Mouse (Mus musculus) limb, embryonic 14.5 days (tissue): ENCODE measurements around the gene Ccdc177. TPM values are rescaled to one million over a fixed set of nuclear protein-coding genes. Genes with fewer than 3 reads are reported as not detected.
A peak's percentile ranks its signal among the peaks of the same experiment; 100 is the strongest.

Experiments
- ATAC-seq: fragments of 200-750 bp; cut with Nextera tagmentation; 2 replicates; pipeline ENCODE4 v1.8.0; 2017; ENCODE audit warnings: low read depth, moderate number of reproducible peaks, moderate TSS enrichment; ENCODE audit not compliant: low FRiP score
- DNase-seq: peaks from one replicate; pipeline ENCODE4 v3.0.0-alpha.2; 2015; ENCODE audit warnings: low spot score
- H3K27ac ChIP-seq: fragments of 300-500 bp; sonication (generic); replicated peaks from 2 replicates; pipeline ENCODE4 v1.5.1; 2014; ENCODE audit warnings: low read depth, mild to moderate bottlenecking, low read length, moderate library complexity, mixed read lengths
- H3K27me3 ChIP-seq: fragments of 300-500 bp; sonication (generic); 2 replicates; pipeline ENCODE4 v1.6.1; 2014; ENCODE audit warnings: low read length, mixed read lengths; ENCODE audit not compliant: control insufficient read depth, insufficient read depth
- H3K36me3 ChIP-seq: fragments of 300-500 bp; sonication (generic); 2 replicates; pipeline ENCODE4 v1.6.1; 2014; ENCODE audit warnings: mild to moderate bottlenecking, low read length, moderate library complexity, mixed read lengths; ENCODE audit not compliant: control insufficient read depth, insufficient read depth
- H3K4me1 ChIP-seq: fragments of 300-500 bp; sonication (generic); 2 replicates; pipeline ENCODE4 v1.6.1; 2014; ENCODE audit warnings: antibody characterized with exemption, low read length, mixed read lengths; ENCODE audit not compliant: control insufficient read depth, insufficient read depth
- H3K4me2 ChIP-seq: fragments of 300-500 bp; sonication (generic); replicated peaks from 2 replicates; pipeline ENCODE4 v1.6.1; 2014; ENCODE audit warnings: low read depth, mild to moderate bottlenecking, low read length, moderate library complexity; ENCODE audit not compliant: severe bottlenecking
- H3K4me3 ChIP-seq: fragments of 300-500 bp; sonication (generic); replicated peaks from 2 replicates; pipeline ENCODE4 v1.5.1; 2014; ENCODE audit warnings: low read length
- H3K9ac ChIP-seq: fragments of 300-500 bp; sonication (generic); 2 replicates; pipeline ENCODE4 v1.6.1; 2014; ENCODE audit warnings: mild to moderate bottlenecking, low read depth, low read length, moderate library complexity; ENCODE audit not compliant: severe bottlenecking
- H3K9me3 ChIP-seq: fragments of 300-500 bp; sonication (generic); 2 replicates; pipeline ENCODE4 v1.6.1; 2016; ENCODE audit warnings: low read length; ENCODE audit not compliant: control insufficient read depth
- POLR2A ChIP-seq: fragments of 200-500 bp; IDR thresholded peaks from 2 replicates; pipeline ENCODE4 v1.8.0; 2012; ENCODE audit warnings: inconsistent platforms, mild to moderate bottlenecking, moderate library complexity, borderline replicate concordance; ENCODE audit not compliant: insufficient read depth, insufficient read length; ENCODE audit errors: extremely low read depth
- WGBS: fragments of 180-500 bp; shearing (Covaris S2); extraction: QIAGEN DNeasy Blood & Tissue Kit; methylation state at CpG from one replicate; pipeline ENCODE4 v1.1.7; 2014; 5-methylcytosine and 5-hydroxymethylcytosine counted together
- polyA plus RNA-seq, 2 experiments: library from polyadenylated mRNA; depleted of rRNA in 1 of 2; stranded (reverse) in 1 of 2; unstranded in 1 of 2; fragments of >200 nt; fragmentation: Nextera tagmentation in 1 of 2; extraction: Ambion mirVana in 1 of 2; gene quantifications; 2 replicates each; pipeline versions ENCODE4 v1.2.1 to v1.2.3; 2012 to 2014

Ccdc177 gene
- polyA plus RNA-seq, 2 experiments, result 0.07 to 0.10 TPM

- no peak for DNase-seq
- 69% methylated on average over 2 of the region's 2 CpGs for WGBS
- no peak for ATAC-seq
- Histone ChIP-seq H3K4me1 (no peaks in the 10 kb centered on the region), H3K27me3 (no peaks in the 10 kb centered on the region), H3K4me3 (no peak overlapping the region), H3K4me2 (no peak overlapping the region), H3K27ac (no peak overlapping the region), H3K36me3 (no peaks in the 10 kb centered on the region), H3K9ac (no peak overlapping the region), H3K9me3 (no peaks in the 10 kb centered on the region)
- TF ChIP-seq POLR2A, result no peak
These were observed 41.3 kb downstream of the Ccdc177 start for GRCm38 (mm10) chr12:80719141-80719540.

DNA sequence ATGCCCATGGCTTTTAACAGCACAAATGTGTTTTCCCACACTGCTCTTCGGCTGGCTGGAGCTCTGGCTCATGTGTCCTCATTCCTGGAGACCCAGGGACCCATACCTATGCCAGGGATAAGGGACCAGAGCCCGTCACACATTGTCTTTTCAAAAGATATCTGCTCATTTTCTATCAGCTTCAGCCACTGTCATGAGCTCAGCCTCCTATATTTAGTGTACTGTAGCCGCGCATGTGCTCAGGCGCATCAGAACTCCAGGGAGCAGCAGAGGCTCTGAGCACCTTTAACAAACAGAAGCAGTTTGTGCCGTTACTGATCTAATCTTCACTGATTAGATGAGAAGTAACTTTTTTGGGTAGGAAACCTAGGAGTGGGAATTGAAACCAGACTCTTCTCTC is 44.6 kb downstream of the Ccdc177 start:
- TF ChIP-seq POLR2A, result no peak
- WGBS, result 74% methylated on average over 6 of the region's 6 CpGs
- no peak for ATAC-seq
- Histone ChIP-seq H3K4me1 (no peaks in the 10 kb centered on the region), H3K36me3 (no peaks in the 10 kb centered on the region), H3K4me2 (no peak overlapping the region), H3K9me3 (no peaks in the 10 kb centered on the region), H3K4me3 (no peak overlapping the region), H3K9ac (no peak overlapping the region), H3K27me3 (no peaks in the 10 kb centered on the region), H3K27ac (no peak overlapping the region)
- DNase-seq, result no peak

DNA sequence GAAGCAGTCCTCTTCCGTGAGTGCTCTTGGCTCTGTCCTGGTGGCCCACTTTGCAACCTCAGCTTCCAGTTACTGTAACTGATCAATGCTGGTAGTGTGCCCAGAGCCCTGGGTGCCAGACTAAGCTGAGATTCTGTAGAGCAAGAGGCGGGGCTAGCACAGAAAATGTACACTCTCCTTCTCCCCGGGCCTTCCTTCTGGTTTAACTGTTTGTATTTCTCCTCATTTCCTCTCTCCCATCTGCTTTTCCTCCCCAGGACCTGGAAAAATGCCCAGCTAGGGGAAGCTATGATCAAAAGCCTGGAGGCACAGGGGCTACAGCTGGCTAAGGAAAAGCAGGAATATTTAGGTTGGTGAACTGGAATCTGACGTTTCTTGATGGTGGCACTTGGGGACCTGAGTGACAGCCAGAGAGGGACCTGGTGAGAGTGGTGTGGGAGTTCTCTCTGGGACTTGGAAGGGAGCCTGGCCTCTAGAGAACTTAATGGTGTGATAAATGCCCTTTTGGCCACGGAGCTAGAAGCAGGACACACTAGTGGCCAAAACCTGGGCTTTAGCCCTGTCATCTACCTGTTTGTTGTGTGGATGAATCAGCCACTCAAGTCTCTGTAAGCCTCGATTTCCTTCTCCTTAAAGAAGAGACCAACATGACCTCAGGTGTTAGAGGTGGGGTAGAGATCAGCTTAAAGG is 53.4 kb downstream of the Ccdc177 start:
- Histone ChIP-seq H3K36me3 (no peaks in the 10 kb centered on the region), H3K9ac (no peak overlapping the region), H3K27me3 (no peaks in the 10 kb centered on the region), H3K4me2 (no peak overlapping the region), H3K27ac (no peak overlapping the region), H3K9me3 (no peaks in the 10 kb centered on the region), H3K4me3 (no peak overlapping the region), H3K4me1 (peaks cover 11% of the 10 kb centered on the region; the same call in 1 of the 2 replicates)
- no peak for TF ChIP-seq POLR2A
- 27% methylated on average over 6 of the region's 6 CpGs for WGBS
- DNase-seq, result no peak
- ATAC-seq, result no peak

GRCm38 (mm10) chr12:80706208-80706914 is 54.1 kb downstream of the Ccdc177 start:
- WGBS, result 50% methylated on average over 11 of the region's 11 CpGs
- H3K27me3 ChIP-seq, result no peaks in the 10 kb centered on the region
- no peaks in the 10 kb centered on the region for H3K9me3 ChIP-seq
- H3K27ac ChIP-seq, result no peak overlapping the region
- no peak for DNase-seq
- H3K9ac ChIP-seq, result peak overlapping the region; percentile 12; the same call in 1 of the 2 replicates
- no peak overlapping the region for H3K4me3 ChIP-seq
- peaks cover 11% of the 10 kb centered on the region; the same call in 1 of the 2 replicates for H3K4me1 ChIP-seq
- no peak for TF ChIP-seq POLR2A
- no peaks in the 10 kb centered on the region for H3K36me3 ChIP-seq
- H3K4me2 ChIP-seq, result no peak overlapping the region
- no peak for ATAC-seq

Other genes with a start within 250 kb of the Ccdc177 start
- gene Galnt16, start 242.4 kb downstream of the Ccdc177 start, polyA plus RNA-seq (2012; rRNA removed), result 19.1 and 20.2 TPM in 2 replicates
- 12.4 and 15.7 TPM in 2 replicates for gene Galnt16, start 242.4 kb downstream of the Ccdc177 start, polyA plus RNA-seq (2014; fragmentation: Nextera tagmentation; extraction: Ambion mirVana)
- 29.1 and 40.6 TPM in 2 replicates for gene Slc39a9, start 116.8 kb downstream of the Ccdc177 start, polyA plus RNA-seq (2012; rRNA removed)
- 26.9 and 28.0 TPM in 2 replicates for gene Slc39a9, start 116.8 kb downstream of the Ccdc177 start, polyA plus RNA-seq (2014; fragmentation: Nextera tagmentation; extraction: Ambion mirVana)
- 290 and 355 TPM in 2 replicates for gene Erh, start 116.3 kb downstream of the Ccdc177 start, polyA plus RNA-seq (2012; rRNA removed)
- gene Erh, start 116.3 kb downstream of the Ccdc177 start, polyA plus RNA-seq (2014; fragmentation: Nextera tagmentation; extraction: Ambion mirVana), result 285 and 294 TPM in 2 replicates
- gene Plekhd1, start 68.1 kb downstream of the Ccdc177 start, polyA plus RNA-seq (2012; rRNA removed), result 0.29 and 0.33 TPM in 2 replicates
- 0.12 and 0.18 TPM in 2 replicates for gene Plekhd1, start 68.1 kb downstream of the Ccdc177 start, polyA plus RNA-seq (2014; fragmentation: Nextera tagmentation; extraction: Ambion mirVana)
- 28.6 and 32.2 TPM in 2 replicates for gene Susd6, start 29.8 kb upstream of the Ccdc177 start, polyA plus RNA-seq (2012; rRNA removed)
- 22.3 and 24.9 TPM in 2 replicates for gene Susd6, start 29.8 kb upstream of the Ccdc177 start, polyA plus RNA-seq (2014; fragmentation: Nextera tagmentation; extraction: Ambion mirVana)
- gene Srsf5, start 184.8 kb upstream of the Ccdc177 start, polyA plus RNA-seq (2012; rRNA removed), result 660 and 906 TPM in 2 replicates
- 392 and 408 TPM in 2 replicates for gene Srsf5, start 184.8 kb upstream of the Ccdc177 start, polyA plus RNA-seq (2014; fragmentation: Nextera tagmentation; extraction: Ambion mirVana)
- gene Slc10a1, start 208.0 kb upstream of the Ccdc177 start, polyA plus RNA-seq (2012; rRNA removed), result not detected in 2 replicates
- gene Slc10a1, start 208.0 kb upstream of the Ccdc177 start, polyA plus RNA-seq (2014; fragmentation: Nextera tagmentation; extraction: Ambion mirVana), result 0.45 and 0.98 TPM in 2 replicates